Mouse (Mus musculus): ENCODE data around the gene Ash1l. TPM values are rescaled to one million over a fixed set of nuclear protein-coding genes. Genes with fewer than 3 reads are reported as not detected.
"Not testable (repeated sequence)": the region's sequence is repeated elsewhere in the genome, so short reads cannot be mapped to it uniquely, and the experiment has no call there.

Gene Ash1l
- polyA plus RNA-seq, 1 experiment from 2014 or later, result 20.1 TPM

DNA sequence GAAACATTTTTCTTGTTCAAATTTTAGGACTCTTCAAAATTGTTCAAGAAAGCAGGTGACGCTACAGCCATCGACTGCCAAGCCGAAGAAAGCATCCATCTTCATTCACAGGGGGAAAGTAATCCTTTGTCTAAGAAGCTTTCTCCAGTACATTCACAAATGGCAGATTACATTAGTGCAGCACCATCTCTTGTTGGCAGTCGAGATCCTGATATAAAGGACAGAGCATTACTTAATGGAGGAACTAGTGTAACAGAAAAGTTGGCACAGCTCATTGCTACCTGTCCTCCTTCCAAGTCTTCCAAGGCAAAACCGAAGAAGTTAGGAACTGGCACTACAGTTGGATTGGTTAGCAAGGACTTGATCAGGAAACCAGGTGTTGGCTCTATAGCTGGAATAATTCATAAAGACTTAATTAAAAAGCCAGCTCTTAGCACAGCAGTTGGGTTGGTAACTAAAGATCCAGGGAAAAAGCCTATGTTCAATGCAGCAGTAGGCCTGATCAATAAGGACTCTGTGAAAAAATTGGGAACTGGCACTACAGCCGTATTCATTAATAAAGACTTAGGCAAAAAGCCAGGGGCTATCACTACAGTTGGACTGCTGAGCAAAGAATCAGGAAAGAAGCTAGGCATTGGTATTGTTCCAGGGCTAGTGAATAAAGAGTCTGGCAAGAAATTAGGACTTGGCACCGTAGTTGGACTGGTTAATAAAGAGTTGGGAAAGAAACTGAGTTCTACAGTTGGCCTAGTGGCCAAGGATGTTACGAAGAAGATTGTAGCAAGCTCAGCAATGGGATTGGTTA is 31.0 kb downstream of the Ash1l start:
- Histone ChIP-seq H3K4me1 (no peaks in the 10 kb centered on the region), H3K4me2 (no peak overlapping the region), H3K36me3 (peaks cover 42% of the 10 kb centered on the region), H3K27ac (no peak overlapping the region), H3K4me3 (no peak overlapping the region), H3K9ac (no peak overlapping the region), H3K9me3 (no peaks in the 10 kb centered on the region), H3K27me3 (no peaks in the 10 kb centered on the region)
- no peak for ATAC-seq (ENCODE audit: borderline replicate concordance, extremely low read depth, low FRiP score, low TSS enrichment)
- WGBS, result 92% methylated on average over 8 of the region's 8 CpGs

DNA sequence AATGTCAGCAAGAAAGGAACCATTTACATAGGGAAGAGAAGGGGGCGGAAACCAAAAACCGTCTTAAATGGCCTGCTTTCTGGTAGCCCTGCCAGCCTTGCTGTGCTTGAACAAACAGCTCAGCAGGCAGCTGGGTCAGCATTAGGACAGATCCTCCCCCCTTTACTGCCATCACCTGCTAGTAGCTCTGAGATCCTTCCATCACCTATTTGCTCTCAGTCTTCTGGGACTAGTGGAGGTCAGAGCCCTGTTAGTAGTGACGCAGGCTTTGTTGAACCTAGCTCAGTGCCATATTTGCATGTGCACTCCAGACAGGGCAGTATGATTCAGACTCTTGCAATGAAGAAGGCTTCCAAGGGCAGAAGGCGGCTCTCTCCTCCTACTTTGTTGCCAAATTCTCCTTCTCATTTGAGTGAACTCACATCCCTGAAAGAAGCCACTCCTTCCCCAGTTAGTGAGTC is 33.5 kb downstream of the Ash1l start:
- Histone ChIP-seq H3K9ac (no peak overlapping the region), H3K4me3 (no peak overlapping the region), H3K4me1 (no peaks in the 10 kb centered on the region), H3K36me3 (peaks cover 42% of the 10 kb centered on the region), H3K9me3 (no peaks in the 10 kb centered on the region), H3K27me3 (no peaks in the 10 kb centered on the region), H3K4me2 (no peak overlapping the region), H3K27ac (no peak overlapping the region)
- 60% methylated on average over 4 of the region's 4 CpGs for WGBS
- no peak for ATAC-seq (ENCODE audit: borderline replicate concordance, extremely low read depth, low FRiP score, low TSS enrichment)

DNA sequence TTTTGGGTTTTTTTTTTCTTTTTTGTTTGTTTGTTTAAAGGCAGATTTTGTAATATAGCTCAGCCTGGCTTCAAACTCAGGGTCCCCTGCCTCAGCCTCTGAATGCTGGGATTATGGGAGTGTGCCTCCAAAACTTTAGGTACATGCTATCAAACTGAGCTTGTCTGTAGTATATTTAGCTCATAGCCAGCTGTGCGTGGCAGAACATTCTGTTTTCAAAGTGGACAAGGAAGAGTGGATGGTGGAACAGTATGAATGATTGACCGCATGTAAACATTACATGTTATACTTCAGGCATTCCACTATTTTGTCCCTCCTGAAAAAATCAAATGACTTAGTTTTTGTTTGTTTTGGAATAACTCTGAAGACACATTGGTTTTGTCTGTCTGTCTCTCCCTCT is 42.4 kb downstream of the Ash1l start:
- no peak for ATAC-seq (ENCODE audit: borderline replicate concordance, extremely low read depth, low FRiP score, low TSS enrichment)
- Histone ChIP-seq H3K36me3 (0 out of 2 replicates have a peak, but pooled peaks cover 7% of the 10 kb centered on the region), H3K27ac (no peak overlapping the region), H3K9ac (no peak overlapping the region), H3K27me3 (no peaks in the 10 kb centered on the region), H3K4me1 (no peaks in the 10 kb centered on the region), H3K4me3 (no peak overlapping the region), H3K9me3 (no peaks in the 10 kb centered on the region), H3K4me2 (no peak overlapping the region)
- WGBS, result 77% methylated on average over 2 of the region's 2 CpGs

DNA sequence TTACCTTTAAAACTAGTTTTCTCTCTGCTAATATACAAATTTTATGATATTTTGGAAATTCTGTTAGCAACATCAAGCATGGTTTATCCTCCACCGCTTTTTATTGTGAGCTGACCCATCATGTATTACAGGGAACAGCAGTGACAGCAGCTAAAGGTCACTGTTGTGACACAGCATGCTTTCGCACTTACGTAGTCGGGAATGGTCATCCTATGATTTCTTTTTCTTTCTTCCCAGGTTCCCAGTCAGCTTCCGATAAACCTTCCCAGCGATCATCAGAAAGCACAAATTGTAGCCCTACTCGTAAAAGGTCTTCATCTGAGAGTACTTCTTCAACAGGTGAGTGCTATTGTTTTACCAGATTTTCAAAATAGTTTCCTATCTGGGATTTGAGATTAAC is 51.1 kb downstream of the Ash1l start:
- ATAC-seq (ENCODE audit: borderline replicate concordance, extremely low read depth, low FRiP score, low TSS enrichment), result no peak
- WGBS, result 88% methylated on average over 7 of the region's 7 CpGs
- Histone ChIP-seq H3K36me3 (peaks cover 48% of the 10 kb centered on the region), H3K4me2 (no peak overlapping the region), H3K9ac (no peak overlapping the region), H3K9me3 (no peaks in the 10 kb centered on the region), H3K4me3 (no peak overlapping the region), H3K27ac (no peak overlapping the region), H3K27me3 (no peaks in the 10 kb centered on the region), H3K4me1 (no peaks in the 10 kb centered on the region)

DNA sequence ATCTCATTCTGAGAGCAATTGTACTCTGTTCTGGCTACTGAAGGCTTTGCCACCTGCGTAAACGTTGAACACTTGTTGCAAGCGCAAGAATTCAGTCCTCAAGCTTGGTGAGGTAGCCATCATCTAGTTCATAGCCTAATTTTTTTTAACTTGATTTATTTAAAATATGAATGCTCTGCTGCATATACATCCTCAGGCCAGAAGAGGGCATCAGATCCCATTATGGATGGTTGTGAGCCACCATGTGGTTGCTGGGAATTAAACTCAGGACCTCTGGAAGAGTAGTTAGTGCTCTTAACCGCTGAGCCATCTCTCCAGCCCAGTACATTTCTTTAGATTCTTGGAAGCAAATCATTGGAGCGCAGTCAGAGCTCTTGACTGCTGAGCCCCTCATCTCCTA is 80.5 kb downstream of the Ash1l start:
- peaks cover 86% of the 10 kb centered on the region for H3K36me3 ChIP-seq
- H3K4me1 ChIP-seq; H3K9ac ChIP-seq; H3K4me2 ChIP-seq; ATAC-seq (ENCODE audit: borderline replicate concordance, extremely low read depth, low FRiP score, low TSS enrichment); H3K4me3 ChIP-seq; H3K9me3 ChIP-seq; H3K27me3 ChIP-seq; H3K27ac ChIP-seq: not testable (repeated sequence)
- WGBS, result 88% methylated on average over 5 of the region's 5 CpGs

DNA sequence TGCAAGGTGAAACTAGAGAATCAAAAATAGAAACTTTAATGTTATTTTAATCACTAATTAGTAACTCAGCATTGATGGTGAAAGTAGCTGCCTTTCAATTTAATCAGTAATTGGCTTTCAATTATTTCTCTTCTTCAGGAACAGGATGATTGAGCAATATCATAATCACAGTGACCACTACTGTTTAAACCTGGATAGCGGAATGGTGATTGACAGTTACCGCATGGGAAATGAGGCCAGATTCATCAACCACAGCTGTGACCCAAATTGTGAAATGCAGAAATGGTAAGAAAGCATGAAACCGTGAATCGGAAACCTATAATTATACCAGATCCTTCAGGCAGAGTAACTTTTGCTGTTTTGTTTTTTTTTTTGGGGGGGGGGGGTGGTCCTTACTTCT is 92.9 kb downstream of the Ash1l start:
- Histone ChIP-seq H3K36me3 (peaks cover 78% of the 10 kb centered on the region), H3K9ac (no peak overlapping the region), H3K27ac (no peak overlapping the region), H3K4me2 (no peak overlapping the region), H3K4me1 (no peaks in the 10 kb centered on the region), H3K27me3 (no peaks in the 10 kb centered on the region), H3K4me3 (no peak overlapping the region), H3K9me3 (no peaks in the 10 kb centered on the region)
- no peak for ATAC-seq (ENCODE audit: borderline replicate concordance, extremely low read depth, low FRiP score, low TSS enrichment)
- 95% methylated on average over 4 of the region's 4 CpGs for WGBS

DNA sequence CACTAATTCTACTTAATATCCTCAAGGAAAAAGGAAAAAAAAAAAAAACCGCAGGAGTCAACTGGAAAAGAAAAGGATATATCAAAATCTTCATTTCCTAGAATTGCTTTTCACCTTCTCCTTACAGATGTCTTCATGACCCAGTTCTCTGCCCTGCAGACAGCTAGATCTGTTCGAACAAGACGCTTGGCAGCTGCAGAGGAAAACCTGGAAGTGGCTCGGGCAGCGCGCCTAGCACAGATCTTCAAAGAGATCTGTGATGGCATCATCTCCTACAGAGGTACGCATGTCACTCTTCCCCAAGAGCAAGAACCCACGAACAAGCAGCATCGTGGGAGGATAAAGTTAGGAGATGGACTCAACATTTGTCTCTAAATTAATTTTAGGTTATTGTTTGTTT is 107.9 kb downstream of the Ash1l start:
- H3K4me2 ChIP-seq, result no peak overlapping the region
- ATAC-seq (ENCODE audit: borderline replicate concordance, extremely low read depth, low FRiP score, low TSS enrichment), result no peak
- H3K9me3 ChIP-seq, result no peaks in the 10 kb centered on the region
- no peak overlapping the region for H3K27ac ChIP-seq
- WGBS, result 93% methylated on average over 9 of the region's 9 CpGs
- no peak overlapping the region for H3K4me3 ChIP-seq
- H3K4me1 ChIP-seq, result no peaks in the 10 kb centered on the region
- H3K27me3 ChIP-seq, result no peaks in the 10 kb centered on the region
- peaks cover 89% of the 10 kb centered on the region for H3K36me3 ChIP-seq
- H3K9ac ChIP-seq, result no peak overlapping the region

DNA sequence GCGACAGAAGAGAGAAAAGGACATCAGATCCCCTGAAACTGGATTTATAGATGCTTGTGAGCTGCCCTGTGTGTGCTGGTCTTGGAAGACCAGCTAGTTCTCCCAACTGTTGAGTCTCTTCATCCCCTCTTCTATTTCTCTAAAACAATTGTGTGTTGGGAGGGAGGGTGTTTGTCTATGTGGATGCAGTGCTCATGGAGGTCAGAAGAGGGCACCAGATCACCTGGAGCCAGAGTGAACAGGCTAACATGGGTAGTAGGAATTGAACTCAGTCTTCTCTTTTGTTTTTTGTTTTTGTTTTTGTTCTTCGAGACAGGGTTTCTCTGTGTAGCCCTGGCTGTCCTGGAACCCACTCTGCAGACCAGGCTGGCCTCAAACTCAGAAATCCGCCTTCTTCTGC is 108.4 kb downstream of the Ash1l start:
- Histone ChIP-seq H3K27me3 (no peaks in the 10 kb centered on the region), H3K9ac (no peak overlapping the region), H3K4me3 (no peak overlapping the region), H3K36me3 (peaks cover 91% of the 10 kb centered on the region), H3K27ac (no peak overlapping the region), H3K9me3 (no peaks in the 10 kb centered on the region), H3K4me2 (no peak overlapping the region), H3K4me1 (no peaks in the 10 kb centered on the region)
- no peak for ATAC-seq (ENCODE audit: borderline replicate concordance, extremely low read depth, low FRiP score, low TSS enrichment)
- 79% methylated on average over 3 of the region's 3 CpGs for WGBS

DNA sequence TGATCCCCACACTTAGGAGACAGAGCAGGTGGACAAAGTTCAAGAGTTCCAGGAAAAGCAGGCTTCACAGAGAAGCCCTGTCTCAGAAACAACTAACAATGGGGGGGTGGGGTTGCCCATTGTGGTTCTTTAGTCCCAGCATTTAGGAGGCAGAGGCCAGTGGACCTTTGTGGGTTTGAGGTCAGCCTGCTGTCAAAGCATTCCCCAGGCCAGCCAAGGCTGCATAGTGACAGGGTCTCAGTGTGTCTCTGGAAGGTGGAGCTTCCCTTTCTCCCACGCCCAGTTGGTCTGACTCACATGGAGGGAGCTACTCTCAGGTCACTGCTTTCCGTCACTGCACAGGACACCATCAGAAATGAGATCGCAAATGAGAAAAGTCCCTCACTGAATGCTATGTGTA is 111.3 kb downstream of the Ash1l start:
- no peaks in the 10 kb centered on the region for H3K27me3 ChIP-seq
- 87% methylated on average over 3 of the region's 3 CpGs for whole genome bisulfite sequencing
- H3K9me3 ChIP-seq, result no peaks in the 10 kb centered on the region
- H3K36me3 ChIP-seq, result peaks cover 90% of the 10 kb centered on the region
- H3K4me3 ChIP-seq, result no peak overlapping the region
- no peak overlapping the region for H3K27ac ChIP-seq
- no peak for ATAC-seq (ENCODE audit: borderline replicate concordance, extremely low read depth, low FRiP score, low TSS enrichment)
- no peak overlapping the region for H3K9ac ChIP-seq
- no peak overlapping the region for H3K4me2 ChIP-seq
- H3K4me1 ChIP-seq, result no peaks in the 10 kb centered on the region

DNA sequence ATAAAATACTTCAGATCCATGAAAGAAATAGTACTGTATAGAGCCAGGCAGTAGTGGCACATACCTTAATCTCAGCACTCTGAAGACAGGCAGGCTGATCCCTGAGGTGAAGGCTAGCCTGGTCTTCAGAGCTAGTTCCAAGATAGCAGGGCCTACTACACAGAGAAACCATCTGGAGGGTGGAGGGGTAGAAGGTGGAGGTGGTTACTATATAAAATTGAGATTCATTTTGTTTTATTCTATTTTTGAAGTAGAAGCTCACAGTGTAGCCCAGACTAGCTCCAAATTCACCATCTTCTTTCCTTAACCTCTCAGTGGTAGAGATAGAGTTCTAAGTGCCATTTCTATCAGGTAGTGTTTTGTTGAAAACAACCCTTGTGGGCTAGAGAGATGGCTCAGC is 116.8 kb downstream of the Ash1l start:
- H3K9ac ChIP-seq, result no peak overlapping the region
- no peak for ATAC-seq (ENCODE audit: borderline replicate concordance, extremely low read depth, low FRiP score, low TSS enrichment)
- H3K4me2 ChIP-seq, result no peak overlapping the region
- H3K4me3 ChIP-seq, result no peak overlapping the region
- H3K27ac ChIP-seq, result no peak overlapping the region
- H3K4me1 ChIP-seq, result no peaks in the 10 kb centered on the region
- H3K36me3 ChIP-seq, result peaks cover 92% of the 10 kb centered on the region
- H3K9me3 ChIP-seq, result no peaks in the 10 kb centered on the region
- H3K27me3 ChIP-seq, result no peaks in the 10 kb centered on the region

DNA sequence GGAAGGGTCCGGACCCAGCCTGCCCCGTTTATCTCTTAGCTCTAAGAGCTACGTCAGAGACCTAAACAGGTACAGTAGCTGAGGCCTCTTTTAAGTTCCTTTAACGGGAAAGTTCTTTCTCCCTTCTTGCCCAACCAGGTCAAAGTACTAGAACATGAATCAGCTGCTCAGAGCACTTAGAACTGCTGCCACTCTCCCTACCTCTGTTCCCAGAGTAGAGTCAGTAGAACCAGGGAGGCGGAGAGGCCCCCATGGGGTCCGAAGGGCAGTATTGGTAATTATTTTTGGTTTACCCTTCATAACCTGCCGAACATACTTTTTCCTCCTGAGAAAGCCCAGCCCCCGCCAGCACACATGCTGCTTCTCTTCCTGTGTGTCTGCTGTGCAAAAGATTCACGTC is 127.0 kb downstream of the Ash1l start:
- H3K27me3 ChIP-seq, result no peaks in the 10 kb centered on the region
- H3K27ac ChIP-seq, result no peak overlapping the region
- no peaks in the 10 kb centered on the region for H3K9me3 ChIP-seq
- WGBS, result 84% methylated on average over 9 of the region's 9 CpGs
- H3K4me3 ChIP-seq, result no peak overlapping the region
- no peaks in the 10 kb centered on the region for H3K4me1 ChIP-seq
- ATAC-seq (ENCODE audit: borderline replicate concordance, extremely low read depth, low FRiP score, low TSS enrichment), result no peak
- peaks cover 79% of the 10 kb centered on the region for H3K36me3 ChIP-seq
- H3K4me2 ChIP-seq, result no peak overlapping the region
- no peak overlapping the region for H3K9ac ChIP-seq

DNA sequence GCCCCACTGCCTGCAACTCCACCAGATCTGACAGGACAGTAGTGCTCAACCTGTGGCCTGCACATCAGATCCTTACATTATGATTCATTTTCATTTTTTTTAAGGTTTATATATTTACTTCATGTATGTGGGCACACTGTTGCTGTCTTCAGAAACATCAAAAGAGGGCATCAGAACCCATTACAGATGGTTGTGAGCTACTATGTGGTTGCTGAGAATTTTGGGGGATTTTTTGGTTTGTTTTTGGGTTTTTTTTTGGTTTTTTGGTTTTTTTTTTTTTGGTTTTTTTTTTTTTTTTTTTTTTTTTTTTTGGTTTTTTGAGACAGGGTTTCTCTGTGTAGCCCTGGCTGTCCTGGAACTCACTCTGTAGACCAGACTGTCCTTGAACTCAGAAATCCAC is 131.9 kb downstream of the Ash1l start:
- H3K9ac ChIP-seq; H3K4me3 ChIP-seq; H3K4me2 ChIP-seq; H3K27me3 ChIP-seq; H3K4me1 ChIP-seq; H3K27ac ChIP-seq; ATAC-seq (ENCODE audit: borderline replicate concordance, extremely low read depth, low FRiP score, low TSS enrichment); H3K9me3 ChIP-seq: not testable (repeated sequence)
- peaks cover 35% of the 10 kb centered on the region for H3K36me3 ChIP-seq

DNA sequence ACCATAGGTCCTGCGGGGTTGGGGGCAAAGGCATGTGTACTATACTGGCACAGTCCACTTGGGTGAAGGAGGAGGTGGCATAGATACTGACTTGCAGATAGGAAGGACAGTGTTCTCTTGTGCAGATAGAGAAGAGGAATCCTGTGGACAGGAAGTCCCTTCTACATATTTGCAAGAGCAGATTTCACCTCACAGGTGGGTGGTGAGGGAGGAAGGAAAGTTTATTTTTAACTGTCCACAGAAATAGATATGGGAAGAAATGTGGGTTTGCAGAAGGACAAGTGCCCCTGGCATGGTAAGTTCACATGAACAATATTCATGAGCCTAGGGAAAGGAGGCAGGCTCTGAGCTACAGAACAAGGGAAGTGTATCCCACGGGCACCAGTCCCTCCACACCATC is 133.7 kb downstream of the Ash1l start:
- Histone ChIP-seq H3K4me2 (no peak overlapping the region), H3K4me1 (peaks cover 17% of the 10 kb centered on the region), H3K27ac (no peak overlapping the region), H3K9ac (no peak overlapping the region), H3K36me3 (peaks cover 20% of the 10 kb centered on the region), H3K9me3 (no peaks in the 10 kb centered on the region), H3K27me3 (no peaks in the 10 kb centered on the region), H3K4me3 (no peak overlapping the region)
- 53% methylated on average over 2 of the region's 2 CpGs for WGBS
- no peak for ATAC-seq (ENCODE audit: borderline replicate concordance, extremely low read depth, low FRiP score, low TSS enrichment)
